Mouse (Mus musculus): ENCODE measurements at regions not wholly inside any gene's neighbourhood (a gene's known extent, or its start where the extent isn't known, plus 50 kb on each side); places are given as distances from the start of the nearest gene placed in this dataset.
A peak's percentile ranks its signal among the peaks of the same experiment; 100 is the strongest.

GRCm38 (mm10) chr1:177545031-177545735 is 103.0 kb downstream of the Zbtb18 start:
- Histone ChIP-seq H3K4me3 (no peak overlapping the region), H3K9ac (replicated peaks) (no peak overlapping the region), H3K4me1 (no peaks in the 10 kb centered on the region), H3K27ac (replicated peaks) (no peak overlapping the region), H3K36me3 (no peaks in the 10 kb centered on the region), H3K27me3 (no peaks in the 10 kb centered on the region), H3K4me2 (replicated peaks) (no peak overlapping the region), H3K9me3 (no peaks in the 10 kb centered on the region)
- ATAC-seq (replicated peaks), result no peak
- WGBS, result 85% methylated on average over 15 of the region's 15 CpGs

GRCm38 (mm10) chr1:177547716-177548115 is 105.6 kb downstream of the Zbtb18 start:
- Histone ChIP-seq H3K4me3 (no peak overlapping the region), H3K27me3 (no peaks in the 10 kb centered on the region), H3K4me2 (replicated peaks) (no peak overlapping the region), H3K36me3 (no peaks in the 10 kb centered on the region), H3K9me3 (no peaks in the 10 kb centered on the region), H3K9ac (replicated peaks) (no peak overlapping the region), H3K27ac (replicated peaks) (no peak overlapping the region), H3K4me1 (no peaks in the 10 kb centered on the region)
- no peak for ATAC-seq (replicated peaks)
- WGBS, result 95% methylated on average over 6 of the region's 6 CpGs

- Histone ChIP-seq H3K27ac (replicated peaks) (no peak overlapping the region), H3K4me3 (no peak overlapping the region), H3K9ac (replicated peaks) (no peak overlapping the region), H3K4me2 (replicated peaks) (peak overlapping the region; percentile 7), H3K36me3 (no peaks in the 10 kb centered on the region), H3K4me1 (peaks cover 8% of the 10 kb centered on the region), H3K9me3 (no peaks in the 10 kb centered on the region), H3K27me3 (no peaks in the 10 kb centered on the region)
- peak; percentile 67 for ATAC-seq (replicated peaks)
- 23% methylated on average over 15 of the region's 15 CpGs for WGBS
These were observed 113.5 kb downstream of the Zbtb18 start for GRCm38 (mm10) chr1:177555471-177556291.

DNA sequence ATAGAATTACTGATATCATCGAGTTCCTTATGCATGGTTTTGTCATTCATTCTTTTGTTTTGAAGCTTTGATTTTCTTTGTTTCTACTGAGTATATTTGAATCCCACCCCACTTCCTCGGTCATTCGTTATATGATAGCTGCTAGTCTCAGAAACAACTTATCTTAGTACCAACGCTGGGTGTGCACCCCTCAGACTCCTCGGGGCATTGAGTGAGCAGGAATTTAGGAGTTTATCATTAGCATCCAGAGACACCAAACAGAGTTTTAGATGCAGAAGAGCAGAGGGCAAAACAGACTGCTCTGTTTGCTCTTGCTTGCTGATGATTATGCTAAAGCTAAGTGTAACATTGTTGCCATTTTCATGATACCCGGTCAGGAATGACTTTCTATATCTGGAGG is 115.3 kb downstream of the Zbtb18 start:
- ATAC-seq (replicated peaks), result no peak
- H3K9me3 ChIP-seq, result no peaks in the 10 kb centered on the region
- H3K4me3 ChIP-seq, result no peak overlapping the region
- peaks cover 12% of the 10 kb centered on the region for H3K4me1 ChIP-seq
- 76% methylated on average over 6 of the region's 6 CpGs for WGBS
- H3K9ac ChIP-seq (replicated peaks), result no peak overlapping the region
- H3K36me3 ChIP-seq, result no peaks in the 10 kb centered on the region
- H3K27me3 ChIP-seq, result no peaks in the 10 kb centered on the region
- H3K27ac ChIP-seq (replicated peaks), result no peak overlapping the region
- no peak overlapping the region for H3K4me2 ChIP-seq (replicated peaks)

GRCm38 (mm10) chr1:177557856-177558255 is 115.7 kb downstream of the Zbtb18 start:
- Histone ChIP-seq H3K4me1 (peaks cover 13% of the 10 kb centered on the region), H3K9me3 (no peaks in the 10 kb centered on the region), H3K4me2 (replicated peaks) (no peak overlapping the region), H3K36me3 (no peaks in the 10 kb centered on the region), H3K9ac (replicated peaks) (no peak overlapping the region), H3K27me3 (no peaks in the 10 kb centered on the region), H3K27ac (replicated peaks) (no peak overlapping the region), H3K4me3 (no peak overlapping the region)
- no peak for ATAC-seq (replicated peaks)
- WGBS, result 74% methylated on average over 4 of the region's 4 CpGs

DNA sequence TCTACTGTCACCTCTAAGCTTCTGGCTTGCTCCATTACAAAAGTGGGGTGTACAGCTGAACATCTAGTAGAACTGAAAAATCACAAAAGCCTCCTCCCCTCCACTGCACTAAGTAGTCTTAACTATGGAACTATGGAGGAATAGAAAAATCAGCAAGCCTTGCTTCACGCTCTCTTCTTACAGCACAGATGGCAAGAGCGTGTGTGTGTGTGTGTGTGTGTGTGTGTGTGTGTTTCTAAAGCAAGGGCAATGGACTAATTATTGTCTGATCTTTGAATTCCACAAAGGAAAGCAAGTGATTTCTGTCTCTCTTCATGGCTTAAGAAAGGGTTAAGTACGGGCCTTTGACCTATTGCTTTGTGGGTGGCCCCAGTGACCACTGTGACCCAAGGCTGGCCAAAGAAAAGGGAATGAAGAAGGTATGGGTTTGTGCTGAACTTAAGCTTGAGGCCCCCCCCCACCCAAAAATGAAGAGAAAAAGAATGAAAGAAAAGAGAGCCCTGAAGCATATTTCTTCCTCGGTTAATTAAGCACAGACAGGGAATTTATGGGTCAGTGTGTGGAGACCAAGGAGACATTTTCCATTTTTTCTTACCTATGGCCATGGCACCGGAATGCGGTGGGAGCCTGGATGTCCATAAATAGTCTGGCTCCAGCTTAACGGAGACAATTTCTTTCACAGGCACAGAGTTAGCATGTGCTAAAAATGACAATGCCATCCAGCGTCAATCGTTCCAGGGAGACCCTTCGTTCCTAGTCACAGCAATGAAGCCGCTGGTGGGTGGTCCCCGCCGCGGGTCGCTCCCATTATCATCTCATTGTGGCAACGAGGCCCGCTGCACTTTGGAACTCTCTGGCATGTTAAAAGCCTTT is 119.8 kb downstream of the Zbtb18 start:
- no peak overlapping the region for H3K27ac ChIP-seq (replicated peaks)
- peaks cover 5% of the 10 kb centered on the region; the same call in 1 of the 2 replicates for H3K4me1 ChIP-seq
- no peak overlapping the region for H3K9ac ChIP-seq (replicated peaks)
- WGBS, result 39% methylated on average over 17 of the region's 17 CpGs
- H3K4me3 ChIP-seq, result no peak overlapping the region
- H3K27me3 ChIP-seq, result no peaks in the 10 kb centered on the region
- no peaks in the 10 kb centered on the region for H3K36me3 ChIP-seq
- no peaks in the 10 kb centered on the region for H3K9me3 ChIP-seq
- ATAC-seq (replicated peaks), result peak; percentile 30; the same call in 1 of the 2 replicates
- no peak overlapping the region for H3K4me2 ChIP-seq (replicated peaks)

DNA sequence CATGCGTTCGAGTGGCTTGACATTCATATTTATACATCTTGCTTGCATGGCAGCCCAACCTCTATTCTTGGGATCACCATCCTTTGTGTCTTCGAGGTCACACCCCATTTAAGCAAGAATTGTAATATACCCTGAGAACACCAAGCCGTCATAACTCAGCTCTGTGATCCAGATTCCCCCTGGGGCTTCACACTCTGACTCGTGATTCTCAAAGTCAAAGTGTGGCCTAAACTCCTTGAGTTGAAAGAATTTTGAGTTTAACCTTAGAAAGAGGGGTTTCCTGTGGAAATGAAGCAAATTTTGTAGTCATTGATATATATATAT is 120.4 kb downstream of the Zbtb18 start:
- ATAC-seq (replicated peaks), result no peak
- no peak overlapping the region for H3K27ac ChIP-seq (replicated peaks)
- H3K9ac ChIP-seq (replicated peaks), result no peak overlapping the region
- H3K9me3 ChIP-seq, result no peaks in the 10 kb centered on the region
- WGBS, result 37% methylated on average over 5 of the region's 5 CpGs
- H3K36me3 ChIP-seq, result no peaks in the 10 kb centered on the region
- no peak overlapping the region for H3K4me3 ChIP-seq
- no peak overlapping the region for H3K4me2 ChIP-seq (replicated peaks)
- no peaks in the 10 kb centered on the region for H3K27me3 ChIP-seq
- peaks cover 5% of the 10 kb centered on the region; the same call in 1 of the 2 replicates for H3K4me1 ChIP-seq

- Histone ChIP-seq H3K4me2 (replicated peaks) (no peak overlapping the region), H3K27me3 (no peaks in the 10 kb centered on the region), H3K9ac (replicated peaks) (no peak overlapping the region), H3K27ac (replicated peaks) (no peak overlapping the region), H3K36me3 (no peaks in the 10 kb centered on the region), H3K9me3 (no peaks in the 10 kb centered on the region), H3K4me1 (peaks cover 5% of the 10 kb centered on the region; the same call in 1 of the 2 replicates), H3K4me3 (no peak overlapping the region)
- WGBS, result 80% methylated on average over 3 of the region's 3 CpGs
- no peak for ATAC-seq (replicated peaks)
These were observed 123.5 kb downstream of the Zbtb18 start for GRCm38 (mm10) chr1:177565678-177566077.

- Histone ChIP-seq H3K9ac (replicated peaks) (no peak overlapping the region), H3K9me3 (no peaks in the 10 kb centered on the region), H3K4me3 (no peak overlapping the region), H3K36me3 (no peaks in the 10 kb centered on the region), H3K27ac (replicated peaks) (no peak overlapping the region), H3K4me1 (peaks cover 12% of the 10 kb centered on the region; the same call in 1 of the 2 replicates), H3K27me3 (no peaks in the 10 kb centered on the region), H3K4me2 (replicated peaks) (no peak overlapping the region)
- no peak for ATAC-seq (replicated peaks)
- WGBS, result 87% methylated on average over 9 of the region's 9 CpGs
These were observed 126.1 kb downstream of the Zbtb18 start for GRCm38 (mm10) chr1:177568056-177568816.

DNA sequence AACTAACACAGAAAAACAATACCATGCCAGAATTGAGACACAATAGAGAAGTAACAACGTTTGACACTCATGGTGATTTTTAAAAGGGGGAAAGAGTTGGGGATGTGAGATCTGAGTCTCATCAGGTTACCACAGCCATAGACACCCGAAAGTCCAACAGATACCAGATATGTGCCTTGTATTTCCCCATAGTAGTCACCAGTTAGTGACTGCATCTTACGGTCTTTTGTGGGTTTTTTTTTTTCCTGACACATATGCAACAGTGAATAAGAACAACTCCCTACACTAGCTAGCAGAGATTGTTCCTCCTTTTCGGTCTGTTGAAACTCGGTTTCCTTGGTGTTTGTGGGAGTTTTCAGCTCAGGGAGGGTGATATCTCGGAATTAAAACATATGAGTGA is 127.4 kb downstream of the Zbtb18 start:
- Histone ChIP-seq H3K9me3 (no peaks in the 10 kb centered on the region), H3K27me3 (no peaks in the 10 kb centered on the region), H3K9ac (replicated peaks) (no peak overlapping the region), H3K4me1 (peaks cover 19% of the 10 kb centered on the region), H3K4me2 (replicated peaks) (no peak overlapping the region), H3K4me3 (no peak overlapping the region), H3K27ac (replicated peaks) (no peak overlapping the region), H3K36me3 (no peaks in the 10 kb centered on the region)
- 90% methylated on average over 6 of the region's 6 CpGs for WGBS
- no peak for ATAC-seq (replicated peaks)

GRCm38 (mm10) chr1:177573017-177573725 is 131.0 kb downstream of the Zbtb18 start:
- no peak overlapping the region for H3K4me3 ChIP-seq
- ATAC-seq (replicated peaks), result peak; percentile 97
- H3K9ac ChIP-seq (replicated peaks), result no peak overlapping the region
- H3K36me3 ChIP-seq, result no peaks in the 10 kb centered on the region
- H3K27me3 ChIP-seq, result no peaks in the 10 kb centered on the region
- 66% methylated on average over 17 of the region's 17 CpGs for WGBS
- H3K4me1 ChIP-seq, result peaks cover 19% of the 10 kb centered on the region
- H3K27ac ChIP-seq (replicated peaks), result peak overlapping the region; percentile 90
- H3K9me3 ChIP-seq, result no peaks in the 10 kb centered on the region
- H3K4me2 ChIP-seq (replicated peaks), result no peak overlapping the region
